Comparison of ENCODE assay signal across 8 mouse cellular contexts in genomic region chr11:55097463-55098188, GRCm38 (mm10). TPM values are rescaled to one million over a fixed set of nuclear protein-coding genes. Genes with fewer than 3 reads are reported as not detected.
DNase-seq lines count a peak whose midpoint lies in the region; ATAC-seq and TF ChIP-seq lines count a peak whose summit lies in the region.

Gm2a (plus strand) TSS chr11:55098115.

- in situ Hi-C loops in Patski (cut with MboI; ENCODE audit: low pct_unique_long_range_greater_than_20kb) = no loop called here

- H3K36me3 ChIP-seq in hindbrain, embryonic 13.5 days = 0 out of 2 replicates have a peak, but pooled peaks cover 2% of the 10 kb centered on the region

- no peaks in the 10 kb centered on the region for H3K9me3 ChIP-seq in hindbrain, embryonic 13.5 days

- peak; percentile 98 for ATAC-seq in Patski
- ATAC-seq in hindbrain, embryonic 13.5 days (ENCODE audit: low FRiP score) = peak; percentile 94

- peaks cover 20% of the 10 kb centered on the region for H3K4me1 ChIP-seq in hindbrain, embryonic 13.5 days (replicated peaks)

- peak within 1 kb of the TSS; percentile 71 for H3K4me2 ChIP-seq in hindbrain, embryonic 13.5 days

- peak within 1 kb of the TSS; percentile 58 for H3K4me3 ChIP-seq in hindbrain, embryonic 13.5 days

- CTCF ChIA-PET in Patski (lab: Charles Lee) = interaction anchor here (1.5 to 1.6 kb wide), 2 partner anchors 11 to 51 kb away, joined by 4 to 5 read pairs; no protein-coding TSS in a partner anchor

- POLR2A ChIA-PET in Patski (lab: Charles Lee) = no interaction called here

- TF ChIP-seq CTCF in Patski (IDR thresholded peaks at IDR 0.05) = no peak

- peak within 1 kb of the TSS; percentile 83 for H3K9ac ChIP-seq in hindbrain, embryonic 13.5 days

- 3% methylated on average over 34 of the region's 45 CpGs for WGBS in hindbrain, embryonic 13.5 days

- H3K27me3 ChIP-seq in Patski = no peaks in the 10 kb centered on the region
- H3K27me3 ChIP-seq in hindbrain, embryonic 13.5 days = no peaks in the 10 kb centered on the region

- DNase-seq in Patski (ENCODE audit: low read depth, low spot score) = peak; percentile 93
- peak; percentile 94 to 96 for DNase-seq in cerebellum, postnatal 14 days
- peak; percentile 89 to 90 for DNase-seq in frontal cortex, postnatal 14 days (ENCODE audit: low spot score in 2 of 2)
- peak; percentile 76 to 85 for DNase-seq in layer of hippocampus, postnatal 25 days (ENCODE audit: extremely low spot score in 1 of 2, low spot score in 1 of 2)
- peak; percentile 97 for DNase-seq in lung, postnatal 25 days (ENCODE audit: low spot score)
- peak; percentile 97 for DNase-seq in retina, embryonic 14.5 days (ENCODE audit: low spot score)
- peak; percentile 97 for DNase-seq in thymus, postnatal 4 days

- H3K27ac ChIP-seq in hindbrain, embryonic 13.5 days = peak within 1 kb of the TSS; percentile 73

RNA-seq across cellular contexts. Expression of gene Gm2a, which starts in this region (rescaled TPM):
- polyA plus RNA-seq in Patski (2021) = 51.9 TPM
- polyA plus RNA-seq in hindbrain, embryonic 13.5 days (2015; fragmentation: Nextera tagmentation; extraction: Ambion mirVana) = 19.2 and 20.3 TPM in 2 replicates
- 10 to 100 TPM; 38.7 to 42.5 TPM for total RNA-seq in layer of hippocampus, postnatal 25 days (2021)

Comparison
In these comparisons a context has a peak if more than half of its experiments do, and no peak if none do; other contexts are left out.
1. Peak in every context shown above with its lines: DNase-seq, ATAC-seq, H3K4me3 ChIP-seq and H3K27ac ChIP-seq.